Mouse (Mus musculus) cerebellum, adult 2 months (tissue): ENCODE measurements around the gene Surf6. TPM values are rescaled to one million over a fixed set of nuclear protein-coding genes. Genes with fewer than 3 reads are reported as not detected.
"Not testable (repeated sequence)": the region's sequence is repeated elsewhere in the genome, so short reads cannot be mapped to it uniquely, and the experiment has no call there.

Source experiments
- DNase-seq, 2 experiments: peaks; one replicate each; pipeline ENCODE4 v3.0.0; 2021
- H3K27ac ChIP-seq: fragments of 200-500 bp; 2 replicates; pipeline ENCODE4 v1.5.1; 2012; ENCODE audit warnings: low read length, control low read depth, inconsistent platforms; ENCODE audit not compliant: insufficient read depth
- H3K27me3 ChIP-seq: fragments of 200-500 bp; 2 replicates; pipeline ENCODE4 v1.6.1; 2012; ENCODE audit warnings: inconsistent platforms, mild to moderate bottlenecking, low read length, moderate library complexity; ENCODE audit not compliant: control insufficient read depth, insufficient read depth
- H3K4me1 ChIP-seq: fragments of 200-500 bp; 2 replicates; pipeline ENCODE4 v1.6.1; 2011; ENCODE audit warnings: low read length; ENCODE audit not compliant: control insufficient read depth, insufficient read depth
- H3K4me3 ChIP-seq: fragments of 200-500 bp; replicated peaks from 2 replicates; pipeline ENCODE3; 2011; ENCODE audit warnings: mild to moderate bottlenecking, low read depth, low read length, control low read depth; ENCODE audit not compliant: insufficient read depth
- CTCF ChIP-seq: fragments of 200-500 bp; IDR thresholded peaks from 2 replicates; pipeline ENCODE4 v1.5.1; 2011; ENCODE audit warnings: low read depth, mild to moderate bottlenecking, control low read depth, low read length, moderate library complexity, borderline replicate concordance; ENCODE audit not compliant: insufficient read depth
- POLR2A ChIP-seq: fragments of 200-500 bp; IDR thresholded peaks from 2 replicates; pipeline ENCODE4 v1.6.1; 2011; ENCODE audit warnings: low read length, control low read depth, borderline replicate concordance; ENCODE audit not compliant: insufficient read depth
- WGBS: fragments of 180-500 bp; shearing (Covaris S2); methylation state at CpG from one replicate; pipeline ENCODE4 v1.1.7; 2018; 5-methylcytosine and 5-hydroxymethylcytosine counted together
- polyA plus RNA-seq: library from polyadenylated mRNA; depleted of rRNA; stranded (reverse); fragments of >200 nt; gene quantifications from 2 replicates; pipeline ENCODE4 v1.2.3, GENCODE M21; 2012; rRNA removed

The Surf6 gene
- polyA plus RNA-seq, 1 experiment: 24.0 TPM

- H3K27me3 ChIP-seq: no peaks in the 10 kb centered on the region
- peaks cover 7% of the 10 kb centered on the region; the same call in 1 of the 2 replicates for H3K4me1 ChIP-seq
- 79% methylated on average over 1 of the region's 1 CpGs for WGBS
- H3K27ac ChIP-seq: no peak overlapping the region
- no peak for DNase-seq
- no peak overlapping the region for H3K4me3 ChIP-seq
- TF ChIP-seq POLR2A (no peak), CTCF (no peak)
Observed at GRCm38 (mm10) chr2:26900731-26901130, 1.9 kb downstream of the Surf6 start.

- TF ChIP-seq POLR2A: no peak
- TF ChIP-seq CTCF: no peak
- WGBS: 85% methylated on average over 4 of the region's 4 CpGs
- no peaks in the 10 kb centered on the region for H3K4me1 ChIP-seq
- no peak overlapping the region for H3K4me3 ChIP-seq
- no peaks in the 10 kb centered on the region for H3K27me3 ChIP-seq
- H3K27ac ChIP-seq: no peak overlapping the region
- DNase-seq: no peak
Observed at GRCm38 (mm10) chr2:26895898-26896297, 6.8 kb downstream of the Surf6 start.

- H3K27ac ChIP-seq, H3K4me3 ChIP-seq, DNase-seq, H3K4me1 ChIP-seq, H3K27me3 ChIP-seq: not testable (repeated sequence)
- 31% methylated on average over 4 of the region's 4 CpGs for WGBS
Observed at GRCm38 (mm10) chr2:26886170-26886569, 16.5 kb downstream of the Surf6 start.

DNA sequence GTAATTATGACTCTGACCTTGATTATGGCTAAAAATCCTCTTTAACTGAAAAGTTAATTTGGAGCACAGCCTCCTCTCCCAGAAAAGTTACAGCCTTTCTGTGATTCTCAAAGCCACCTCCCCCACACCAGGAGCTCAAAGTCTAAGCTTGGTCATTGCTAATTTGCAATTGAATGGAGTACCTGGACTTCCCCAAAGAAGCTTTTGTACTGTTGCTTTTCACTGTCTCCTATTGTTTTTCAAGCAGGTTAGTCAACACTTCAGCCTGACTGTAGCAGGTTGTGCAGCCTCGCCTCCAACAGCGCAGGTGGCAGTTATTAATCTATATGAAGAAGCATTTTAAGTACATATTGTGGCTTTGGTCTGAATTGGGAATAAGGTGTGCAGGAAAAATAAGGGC is 17.1 kb downstream of the Surf6 start:
- 85% methylated on average over 2 of the region's 2 CpGs for WGBS
- not testable (repeated sequence) for H3K4me3 ChIP-seq, H3K27ac ChIP-seq

DNA sequence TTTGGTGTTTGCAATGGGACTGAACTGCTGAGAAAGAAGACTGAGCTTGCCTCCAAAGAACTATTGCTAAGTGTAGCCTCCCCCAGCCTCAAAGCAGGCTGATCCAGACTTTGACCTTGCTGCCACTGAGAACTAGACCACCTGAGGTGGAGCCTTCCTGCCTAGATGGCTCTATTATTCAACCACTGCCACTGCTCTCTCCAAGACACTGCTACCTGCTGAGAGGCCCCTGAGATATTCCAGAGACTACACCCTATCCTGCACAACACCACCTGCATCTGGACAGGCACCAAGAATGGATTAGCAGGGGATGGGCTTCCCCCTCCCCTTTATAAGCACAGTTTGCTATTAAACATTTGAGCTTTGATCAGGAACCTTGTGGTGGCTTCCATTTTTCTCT is 24.1 kb downstream of the Surf6 start:
- TF ChIP-seq CTCF (no peak), POLR2A (no peak)
- Histone ChIP-seq H3K27ac (no peak overlapping the region), H3K27me3 (no peaks in the 10 kb centered on the region), H3K4me3 (no peak overlapping the region), H3K4me1 (no peaks in the 10 kb centered on the region)
- DNase-seq: no peak

More for the DNA sequence above, 17.1 kb downstream of the Surf6 start:
- H3K27me3 ChIP-seq, H3K4me1 ChIP-seq, DNase-seq: not testable (repeated sequence)

DNA sequence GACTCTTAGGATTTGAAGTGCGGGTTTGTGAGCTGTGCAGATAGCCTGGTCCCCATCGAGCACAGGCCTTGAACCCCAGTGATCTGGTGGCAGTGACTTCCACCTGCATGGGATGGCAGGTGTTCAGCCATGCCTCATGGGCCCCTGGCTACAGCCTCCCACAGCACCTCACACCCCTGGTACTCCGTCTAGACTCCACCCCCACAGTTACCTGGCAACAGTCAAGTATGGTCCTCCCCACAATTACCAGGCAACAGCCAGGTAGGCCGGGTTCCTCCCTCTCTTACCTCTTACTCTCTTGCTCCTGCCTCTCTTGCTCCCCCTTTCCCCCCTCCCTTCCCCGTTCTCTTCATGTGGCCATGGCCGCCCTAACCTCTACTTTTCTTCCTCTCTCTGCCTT is 32.0 kb downstream of the Surf6 start:
- TF ChIP-seq POLR2A (no peak), CTCF (no peak)
- WGBS: 72% methylated on average over 6 of the region's 6 CpGs

DNA sequence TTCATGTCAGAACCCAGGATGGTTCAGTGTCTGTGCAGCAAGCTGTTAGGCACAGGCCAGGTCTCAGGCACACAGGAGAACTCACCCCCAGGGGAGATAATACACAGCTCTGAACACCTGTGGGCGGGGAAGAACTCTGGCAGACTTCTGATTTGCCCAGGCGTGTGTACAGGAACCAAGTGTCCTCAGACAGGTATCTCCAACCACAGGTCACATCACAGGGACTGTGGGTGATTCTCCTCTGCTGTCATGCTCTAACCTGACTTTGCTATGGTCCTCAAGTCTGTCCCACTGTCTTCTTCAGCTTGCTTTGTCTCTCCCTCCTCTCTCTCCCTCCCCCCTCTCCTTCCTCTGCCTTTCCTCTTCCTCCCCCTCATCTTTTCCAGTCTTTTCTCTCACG is 37.8 kb downstream of the Surf6 start, which contains the start of gene Abo:
Abo (minus strand) TSS at position 101 of the 400 bp plus-strand sequence.
- 69% methylated on average over 3 of the region's 3 CpGs for WGBS
- TF ChIP-seq POLR2A: no peak
- no peak for TF ChIP-seq CTCF
- no peak within 1 kb of the TSS for H3K27ac ChIP-seq
- H3K27me3 ChIP-seq: no peaks in the 10 kb centered on the region
- H3K4me1 ChIP-seq: no peaks in the 10 kb centered on the region
- DNase-seq: no peak
- H3K4me3 ChIP-seq: no peak within 1 kb of the TSS

More for the DNA sequence above, 32.0 kb downstream of the Surf6 start:
- Histone ChIP-seq H3K27ac (no peak overlapping the region), H3K4me1 (no peaks in the 10 kb centered on the region), H3K27me3 (no peaks in the 10 kb centered on the region), H3K4me3 (no peak overlapping the region)
- DNase-seq: no peak

DNA sequence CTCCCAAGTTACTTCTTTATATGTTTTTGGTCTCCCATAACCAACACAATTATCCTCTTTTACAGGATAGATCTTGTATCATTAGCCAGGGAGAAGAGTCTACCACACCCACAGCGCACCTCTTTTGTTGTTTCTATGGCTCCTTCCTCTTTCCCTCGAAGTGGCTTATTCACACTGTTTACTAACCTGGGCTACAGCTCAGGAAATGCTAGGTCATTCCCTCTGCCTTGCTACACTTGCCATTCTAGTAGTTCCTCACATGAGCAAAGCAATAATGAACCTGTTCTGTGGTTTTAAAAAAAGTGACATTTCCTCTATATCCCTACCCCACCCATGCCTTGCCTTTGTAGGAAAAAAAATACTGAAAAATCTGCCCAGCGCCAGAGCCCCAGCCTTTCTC is 39.8 kb downstream of the Surf6 start:
- no peak for DNase-seq
- no peak overlapping the region for H3K27ac ChIP-seq
- 81% methylated on average over 3 of the region's 3 CpGs for WGBS
- H3K27me3 ChIP-seq: no peaks in the 10 kb centered on the region
- TF ChIP-seq CTCF (no peak), POLR2A (no peak)
- H3K4me3 ChIP-seq: no peak overlapping the region
- no peaks in the 10 kb centered on the region for H3K4me1 ChIP-seq

DNA sequence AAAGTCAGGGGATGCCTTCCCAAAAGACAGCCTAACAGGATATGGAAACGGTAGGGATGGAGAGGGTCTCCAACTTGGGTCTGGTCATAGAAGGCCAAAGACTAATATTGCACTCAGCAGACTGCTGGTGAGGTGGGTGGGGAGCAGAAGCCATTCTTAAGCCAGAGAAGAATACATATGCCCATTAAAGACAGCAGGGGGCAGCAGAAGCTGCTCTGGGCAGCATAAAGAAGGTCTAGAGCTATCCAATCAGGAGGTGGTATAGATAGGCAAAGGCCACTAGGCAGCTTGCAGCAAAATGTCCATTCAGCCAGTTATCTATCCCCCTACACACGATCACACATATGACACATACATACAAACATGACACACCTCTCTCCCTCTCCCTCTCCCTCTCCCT is 55.0 kb downstream of the Surf6 start:
- TF ChIP-seq CTCF: peak; percentile 23; the same call in 1 of the 2 replicates
- no peak for TF ChIP-seq POLR2A
- H3K27ac ChIP-seq: no peak overlapping the region
- H3K4me1 ChIP-seq: no peaks in the 10 kb centered on the region; the same call in 1 of the 2 replicates
- WGBS: 47% methylated on average over 2 of the region's 2 CpGs
- H3K27me3 ChIP-seq: no peaks in the 10 kb centered on the region
- DNase-seq: peak in 1 of 2 experiments; percentile 8
- no peak overlapping the region for H3K4me3 ChIP-seq

Other genes starting within 250 kb of the Surf6 start
- gene Lcn4, start 231.6 kb downstream of the Surf6 start, polyA plus RNA-seq: not detected in 2 replicates
- 0.08 TPM in 1 of 2 replicates, not detected in the other for gene Abo, start 37.9 kb downstream of the Surf6 start, polyA plus RNA-seq
- 56.6 and 58.1 TPM in 2 replicates for gene Med22, start 7.8 kb upstream of the Surf6 start, polyA plus RNA-seq
- 670 and 676 TPM in 2 replicates for gene Rpl7a, start 7.9 kb upstream of the Surf6 start, polyA plus RNA-seq
- gene Surf2, start 13.5 kb upstream of the Surf6 start, polyA plus RNA-seq: 58.6 and 60.9 TPM in 2 replicates
- 153 and 159 TPM in 2 replicates for gene Surf1, start 13.7 kb upstream of the Surf6 start, polyA plus RNA-seq
- gene Surf4, start 31.0 kb upstream of the Surf6 start, polyA plus RNA-seq: 54.9 and 60.5 TPM in 2 replicates
- gene Stkld1, start 31.2 kb upstream of the Surf6 start, polyA plus RNA-seq: 0.28 and 0.30 TPM in 2 replicates
- 70.3 and 72.2 TPM in 2 replicates for gene Rexo4, start 61.5 kb upstream of the Surf6 start, polyA plus RNA-seq
- 0.59 TPM in 1 of 2 replicates, not detected in the other for gene Adamts13, start 70.5 kb upstream of the Surf6 start, polyA plus RNA-seq
- gene Cacfd1, start 107.0 kb upstream of the Surf6 start, polyA plus RNA-seq: 65.8 and 66.5 TPM in 2 replicates
- gene Slc2a6, start 125.1 kb upstream of the Surf6 start, polyA plus RNA-seq: 45.4 and 49.8 TPM in 2 replicates
- 0.22 and 0.43 TPM in 2 replicates for gene Mymk, start 169.3 kb upstream of the Surf6 start, polyA plus RNA-seq
- gene Adamtsl2, start 176.5 kb upstream of the Surf6 start, polyA plus RNA-seq: 3.8 and 4.1 TPM in 2 replicates
- 19.7 and 24.3 TPM in 2 replicates for gene Fam163b, start 239.6 kb upstream of the Surf6 start, polyA plus RNA-seq